Mouse (Mus musculus) heart, adult 18-20 months (tissue): ENCODE results near the gene Ccdc106. TPM values are rescaled to one million over a fixed set of nuclear protein-coding genes. Genes with fewer than 3 reads are reported as not detected.

Experiments used
- DNase-seq, 2 experiments: peaks; one replicate each; pipeline ENCODE4 v3.0.0; 2021 to 2022; ENCODE audit warnings: mixed read lengths in 1 of 2
- total RNA-seq, 2 experiments: library from RNA; stranded (reverse); gene quantifications; 2 replicates each; pipeline ENCODE4 v1.2.3; 2021

The Ccdc106 gene
- total RNA-seq, 2 experiments from 2014 or later: 0.20 TPM; not detected in 1

DNA sequence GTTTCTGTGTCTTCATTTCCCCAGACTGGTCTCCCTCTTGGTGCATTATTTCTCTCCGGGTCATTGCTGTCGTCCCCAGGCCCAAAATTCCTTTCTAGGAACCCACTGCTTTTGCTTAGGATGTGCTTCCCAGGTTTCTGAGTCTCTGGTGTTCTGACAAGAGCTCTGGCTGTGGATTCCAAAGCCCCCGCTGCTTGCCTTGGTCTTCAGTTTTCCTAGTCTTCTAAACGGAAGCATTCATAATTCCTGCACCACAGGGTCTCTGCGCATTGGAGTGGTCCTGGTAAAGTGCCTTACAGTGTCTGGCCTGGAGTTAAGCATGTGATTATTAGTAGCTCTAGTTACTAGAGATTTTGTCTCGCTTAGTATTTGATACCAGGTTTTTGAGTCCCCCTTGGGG lies 60.5 kb downstream of the Ccdc106 start:
- DNase-seq: no peak

DNA sequence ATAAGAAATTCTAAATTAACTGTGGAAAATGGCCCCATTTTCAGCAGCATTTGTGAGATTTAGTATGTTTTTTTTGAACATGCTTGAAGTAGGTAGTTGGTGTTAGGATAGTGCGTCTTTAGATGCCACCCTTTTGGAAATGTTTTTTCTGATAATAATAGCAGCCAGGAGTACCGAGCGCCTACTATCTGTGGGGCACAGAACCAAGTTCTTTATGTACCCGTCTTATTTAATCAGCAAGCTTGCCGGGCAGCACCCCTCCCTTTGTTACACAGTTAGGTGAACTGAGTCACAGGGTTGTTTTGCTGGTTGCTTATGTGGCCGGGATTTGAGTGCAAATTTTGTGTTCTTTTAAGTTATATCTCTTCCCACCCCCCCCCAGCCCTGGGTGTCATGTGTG lies 60.9 kb downstream of the Ccdc106 start:
- DNase-seq: no peak

DNA sequence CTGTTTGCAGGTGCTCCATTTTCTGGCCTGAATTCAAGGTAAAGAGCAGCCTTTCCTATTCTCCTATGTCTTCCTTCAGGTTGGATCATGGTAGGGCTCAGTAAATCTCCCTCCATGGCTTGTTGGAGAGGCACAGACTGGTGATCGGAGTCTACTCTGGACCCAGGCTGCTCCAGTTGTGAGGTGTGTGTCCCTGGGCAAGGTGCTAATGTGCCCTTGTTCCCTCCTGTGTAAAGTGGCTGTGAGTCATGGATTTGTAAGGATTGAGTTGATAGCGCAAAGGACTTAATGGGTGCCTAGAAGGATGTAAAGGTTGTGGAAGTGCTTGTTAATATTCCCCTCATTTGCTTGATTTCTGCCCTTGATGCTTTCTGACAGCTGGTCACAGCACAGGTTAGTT lies 61.6 kb downstream of the Ccdc106 start:
- no peak for DNase-seq

GRCm38 (mm10) chr7:5083325-5084105 lies 63.2 kb downstream of the Ccdc106 start:
- DNase-seq: peak in 1 of 2 experiments; percentile 43

DNA sequence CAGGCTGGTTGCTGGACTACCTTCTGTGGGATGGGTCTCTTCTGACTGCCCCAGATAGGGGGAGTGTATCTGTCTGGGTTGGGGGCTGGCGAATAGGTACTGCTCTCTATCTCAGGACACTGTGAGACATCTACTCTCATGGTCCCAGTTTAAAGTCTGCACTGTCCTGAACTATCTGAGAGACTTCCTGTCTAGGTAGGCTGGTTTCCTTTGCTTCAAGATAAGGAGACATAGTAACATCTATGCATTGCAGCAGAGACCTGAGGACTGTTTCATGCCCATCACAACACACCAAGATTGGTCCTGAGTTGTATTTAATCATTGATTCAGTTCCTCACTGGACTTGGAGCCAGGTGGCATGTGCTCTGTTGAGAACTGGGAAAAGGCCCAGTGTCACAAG lies 65.2 kb downstream of the Ccdc106 start:
- DNase-seq: no peak

DNA sequence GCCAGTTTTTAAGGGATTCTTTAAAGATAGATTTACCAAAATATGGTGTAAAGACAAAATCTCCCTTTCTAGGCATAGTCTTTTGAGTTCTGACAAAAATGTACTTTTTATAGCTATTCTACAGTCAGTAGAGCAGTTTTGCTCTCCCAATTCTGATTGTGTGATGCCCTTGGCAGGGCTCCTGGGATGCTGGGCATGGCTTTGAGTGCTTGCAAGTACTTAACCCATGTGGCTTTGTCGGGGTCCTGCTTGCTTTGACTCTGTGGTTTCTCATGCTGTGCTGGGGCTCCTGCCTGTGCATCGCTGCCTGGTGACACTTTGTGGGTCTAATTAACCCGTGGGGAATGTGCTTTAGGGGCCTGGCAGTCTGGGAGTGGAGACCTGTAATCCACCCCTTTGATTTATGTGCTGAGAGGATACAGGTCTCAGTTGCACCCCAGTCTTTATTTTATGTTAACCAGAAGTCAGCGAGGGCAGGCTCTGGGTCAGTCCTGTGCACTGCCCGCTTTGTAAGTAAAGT lies 66.6 kb downstream of the Ccdc106 start:
- DNase-seq: peak in 1 of 2 experiments; percentile 46

DNA sequence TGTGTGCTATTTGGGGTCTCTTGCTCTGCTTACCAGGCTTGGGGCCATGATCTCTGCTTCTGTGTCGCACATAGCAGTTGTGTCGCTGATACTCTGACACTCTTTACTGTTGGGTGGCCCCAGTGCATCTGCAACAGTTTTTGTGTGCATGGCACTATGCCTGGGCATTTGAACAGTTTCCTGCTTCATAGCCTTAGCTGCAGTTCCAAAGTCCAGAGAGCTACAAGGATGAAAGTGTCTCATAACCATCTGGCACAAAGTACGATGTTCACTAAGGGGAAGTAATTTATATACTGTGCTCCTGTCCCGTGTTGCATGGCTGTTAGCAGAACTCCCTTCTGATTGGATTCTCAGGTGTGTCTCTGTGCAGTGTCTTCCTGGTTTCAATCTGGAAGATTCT lies 67.5 kb downstream of the Ccdc106 start:
- no peak for DNase-seq

- DNase-seq: no peak
Observed at GRCm38 (mm10) chr7:5089853-5090252, 69.5 kb downstream of the Ccdc106 start.

DNA sequence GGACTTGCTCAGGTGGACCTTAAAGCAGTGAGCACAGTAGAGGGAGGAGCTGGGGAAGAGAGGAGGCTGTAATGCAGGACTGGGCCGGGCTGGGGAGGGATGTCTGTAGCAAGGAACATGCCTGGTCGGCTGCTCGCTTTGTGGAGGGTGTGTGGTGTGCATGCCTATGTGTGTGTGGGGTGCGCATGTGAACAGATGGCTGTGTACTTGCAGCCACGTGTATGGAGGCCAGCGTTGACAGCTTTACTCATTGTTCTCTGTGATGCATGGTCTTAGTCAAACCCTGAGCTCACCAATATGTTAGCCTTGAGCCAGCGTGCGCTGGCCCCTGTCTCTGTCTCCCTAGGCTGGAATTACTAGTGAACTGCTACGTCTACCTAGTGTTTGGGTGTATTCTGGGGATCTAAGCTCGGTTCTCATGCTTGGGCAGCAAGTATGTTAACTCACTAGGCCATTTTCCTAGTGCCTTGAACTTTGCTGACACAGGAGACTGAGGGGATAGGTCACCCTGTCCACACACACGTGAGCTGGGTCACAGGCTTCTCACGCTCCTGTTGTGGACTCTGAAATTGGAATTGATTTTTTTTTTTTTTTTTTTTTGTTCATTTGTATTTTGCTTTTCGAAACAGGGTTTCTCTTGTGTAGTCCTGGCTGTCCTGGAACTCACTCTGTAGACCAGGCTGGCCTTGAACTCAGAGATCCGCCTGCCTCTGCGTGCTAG lies 70.8 kb downstream of the Ccdc106 start:
- DNase-seq: no peak

DNA sequence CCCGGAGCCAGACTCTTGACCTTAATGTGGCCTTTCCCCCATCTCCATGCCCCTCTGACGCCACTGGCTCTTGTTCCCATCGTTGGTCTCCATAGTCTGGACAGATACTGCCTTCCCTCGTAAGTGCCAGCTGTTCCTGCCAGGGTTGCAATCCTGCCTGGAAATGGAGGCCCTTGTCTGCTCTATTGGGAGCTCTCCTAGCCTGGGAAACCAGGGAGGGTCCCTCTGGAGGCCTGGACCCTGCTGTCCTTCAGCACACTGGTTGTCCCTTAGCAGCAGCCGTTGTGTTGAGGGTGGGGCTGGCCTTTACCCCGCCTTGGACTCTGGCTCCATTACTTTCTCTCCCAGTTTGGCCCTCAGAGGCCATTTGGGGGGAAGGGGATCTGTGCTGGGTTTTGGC lies 72.0 kb downstream of the Ccdc106 start:
- no peak for DNase-seq

GRCm38 (mm10) chr7:5092831-5093510 lies 72.6 kb downstream of the Ccdc106 start:
- DNase-seq: no peak

GRCm38 (mm10) chr7:5098769-5099168 lies 78.4 kb downstream of the Ccdc106 start:
- no peak for DNase-seq

- no peak for DNase-seq
Observed at GRCm38 (mm10) chr7:5099796-5100195, 79.4 kb downstream of the Ccdc106 start.

GRCm38 (mm10) chr7:5101066-5101663 lies 80.8 kb downstream of the Ccdc106 start:
- DNase-seq: peak in 1 of 2 experiments; percentile 72

DNA sequence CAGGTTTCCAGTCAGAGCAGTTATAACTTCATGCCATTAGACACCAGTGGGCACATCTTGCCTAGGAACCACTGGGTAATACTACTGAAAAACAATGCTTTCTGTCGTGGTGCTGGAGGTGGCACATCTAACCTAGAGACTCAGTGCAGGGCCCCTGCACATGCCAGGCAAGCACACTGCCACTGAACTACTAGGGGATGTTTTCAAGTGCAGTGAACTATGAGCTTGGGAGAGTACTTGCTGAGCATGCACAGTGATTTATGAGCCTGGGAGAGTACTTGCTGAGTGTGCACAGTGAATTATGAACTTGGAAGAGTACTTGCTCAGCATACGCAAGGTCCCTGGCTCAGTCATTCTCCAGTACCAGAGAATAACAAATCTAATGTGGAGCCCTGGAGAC lies 82.2 kb downstream of the Ccdc106 start:
- DNase-seq: no peak

DNA sequence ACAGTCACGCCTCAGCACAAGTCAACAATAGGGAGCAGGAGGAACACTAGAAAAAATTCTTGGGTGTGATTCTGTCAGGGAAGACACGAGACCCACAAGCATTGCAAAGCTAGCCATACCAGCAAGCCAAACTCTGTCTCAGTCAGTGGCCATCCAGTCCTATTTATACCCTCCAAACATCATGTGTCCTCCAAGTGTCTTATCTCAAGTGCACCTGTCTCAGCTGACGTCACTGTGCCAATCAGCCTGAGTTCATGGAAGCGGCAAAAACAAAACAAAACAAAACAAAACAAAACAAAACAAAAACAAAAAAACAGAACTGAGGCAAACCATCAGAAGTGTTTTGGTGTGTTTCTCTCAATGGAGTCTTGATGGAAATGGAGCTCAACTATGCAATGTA lies 87.9 kb downstream of the Ccdc106 start:
- DNase-seq: peak in 1 of 2 experiments; percentile 37

- no peak for DNase-seq
Observed at GRCm38 (mm10) chr7:5109301-5109700, 88.9 kb downstream of the Ccdc106 start.

Other genes with a start within 250 kb of the Ccdc106 start
- not detected for gene Fam71e2, start 249.3 kb upstream of the Ccdc106 start, total RNA-seq
- gene Il11, start 237.7 kb upstream of the Ccdc106 start, total RNA-seq: not detected
- gene Tmem190, start 237.6 kb upstream of the Ccdc106 start, total RNA-seq: not detected
- gene Tmem238, start 230.9 kb upstream of the Ccdc106 start, total RNA-seq: 1 to 10 TPM; 2.4 to 5.4 TPM
- gene Rpl28, start 227.7 kb upstream of the Ccdc106 start, total RNA-seq: 100 to 1,000 TPM; 468 to 578 TPM
- 100 to 1,000 TPM in 1 of 2 experiments, 10 to 100 TPM in 1; 93.4 to 105 TPM for gene Ube2s, start 208.0 kb upstream of the Ccdc106 start, total RNA-seq
- not detected for gene Shisa7, start 175.9 kb upstream of the Ccdc106 start, total RNA-seq
- gene Isoc2b, start 150.3 kb upstream of the Ccdc106 start, total RNA-seq: 1 to 10 TPM; 3.5 to 6.3 TPM
- gene Isoc2a, start 143.4 kb upstream of the Ccdc106 start, total RNA-seq: 10 to 100 TPM; 55.3 to 57.3 TPM
- gene Gm36210, start 114.0 kb upstream of the Ccdc106 start, total RNA-seq: not detected
- 1 to 10 TPM; 5.3 to 6.4 TPM for gene Zfp628, start 105.3 kb upstream of the Ccdc106 start, total RNA-seq
- gene Nat14, start 98.5 kb upstream of the Ccdc106 start, total RNA-seq: 1 to 10 TPM; 4.2 to 6.1 TPM
- gene Ssc5d, start 94.8 kb upstream of the Ccdc106 start, total RNA-seq: 1 to 10 TPM; 2.0 to 2.4 TPM
- 10 to 100 TPM; 25.9 to 30.0 TPM for gene Sbk2, start 56.1 kb upstream of the Ccdc106 start, total RNA-seq
- 10 to 100 TPM; 37.3 to 39.0 TPM for gene Sbk3, start 49.4 kb upstream of the Ccdc106 start, total RNA-seq
- gene Zfp579, start 24.4 kb upstream of the Ccdc106 start, total RNA-seq: 10 to 100 TPM; 11.0 to 12.6 TPM
- gene Zfp524, start 6.1 kb upstream of the Ccdc106 start, total RNA-seq: 10 to 100 TPM in 1 of 2 experiments, 1 to 10 TPM in 1; 9.2 to 11.8 TPM
- 10 to 100 TPM; 16.2 to 17.0 TPM for gene Fiz1, start 5.9 kb upstream of the Ccdc106 start, total RNA-seq
- gene Gm44973, start 5.1 kb upstream of the Ccdc106 start, total RNA-seq: not detected
- gene Zfp865, start 177 bp upstream of the Ccdc106 start, total RNA-seq: 10 to 100 TPM; 11.5 to 14.0 TPM
- gene 4632433K11Rik, start 13.6 kb downstream of the Ccdc106 start, total RNA-seq: not detected
- gene Zfp784, start 17.9 kb downstream of the Ccdc106 start, total RNA-seq: 1 to 10 TPM; 5.1 to 5.5 TPM
- gene Zfp580, start 31.0 kb downstream of the Ccdc106 start, total RNA-seq: 1 to 10 TPM; 4.2 TPM
- 10 to 100 TPM; 67.1 to 68.1 TPM for gene U2af2, start 41.6 kb downstream of the Ccdc106 start, total RNA-seq
- gene Epn1, start 59.7 kb downstream of the Ccdc106 start, total RNA-seq: 100 to 1,000 TPM; 183 to 191 TPM
- gene Rfpl4, start 96.4 kb downstream of the Ccdc106 start, total RNA-seq: not detected
- 1 to 10 TPM; 7.5 to 8.3 TPM for gene Rasl2-9, start 105.4 kb downstream of the Ccdc106 start, total RNA-seq
- not detected for gene Vmn1r55, start 129.1 kb downstream of the Ccdc106 start, total RNA-seq
- gene Vmn1r56, start 176.2 kb downstream of the Ccdc106 start, total RNA-seq: not detected
- not detected for gene Vmn1r57, start 197.9 kb downstream of the Ccdc106 start, total RNA-seq